Mouse (Mus musculus) heart, adult 2 months (tissue): ENCODE data around the gene Hopx. TPM values are rescaled to one million over a fixed set of nuclear protein-coding genes. Genes with fewer than 3 reads are reported as not detected.

ENCODE experiments used
- DNase-seq, 2 experiments: peaks; one replicate each; pipeline ENCODE4 v3.0.0; 2021
- H3K27ac ChIP-seq: fragments of 200-600 bp; 2 replicates; pipeline ENCODE4 v1.8.1; 2022
- H3K27me3 ChIP-seq: fragments of 200-500 bp; 2 replicates; pipeline ENCODE4 v1.6.1; 2012; ENCODE audit warnings: mild to moderate bottlenecking, low read length, inconsistent platforms, mixed read lengths; ENCODE audit not compliant: control insufficient read depth, insufficient read depth
- H3K36me3 ChIP-seq: fragments of 200-500 bp; 2 replicates; pipeline ENCODE4 v1.6.1; 2012; ENCODE audit warnings: low read length, inconsistent platforms; ENCODE audit not compliant: control insufficient read depth, insufficient read depth
- H3K4me1 ChIP-seq: fragments of 200-500 bp; 2 replicates; pipeline ENCODE4 v1.6.1; 2011; ENCODE audit warnings: low read length; ENCODE audit not compliant: control insufficient read depth, insufficient read depth
- H3K4me3 ChIP-seq: fragments of 200-600 bp; 2 replicates; pipeline ENCODE4 v1.8.1; 2022
- H3K79me2 ChIP-seq: fragments of 200-500 bp; replicated peaks from 2 replicates; pipeline ENCODE4 v1.6.1; 2012; ENCODE audit warnings: mild to moderate bottlenecking, inconsistent platforms, low read length, moderate library complexity, mixed read lengths; ENCODE audit not compliant: control insufficient read depth, insufficient read depth
- H3K9ac ChIP-seq: fragments of 200-500 bp; 2 replicates; pipeline ENCODE4 v1.6.1; 2012; ENCODE audit warnings: low read depth, mild to moderate bottlenecking, control low read depth, inconsistent platforms, low read length, mixed read lengths
- CTCF ChIP-seq: fragments of 200-600 bp; IDR thresholded peaks from 2 replicates; pipeline ENCODE4 v1.8.1; 2022; ENCODE audit warnings: antibody characterized with exemption, mild to moderate bottlenecking, moderate library complexity
- EP300 ChIP-seq: fragments of 200-500 bp; IDR thresholded peaks from 2 replicates; pipeline ENCODE4 v1.6.1; 2011; ENCODE audit warnings: low read depth, low read length, control low read depth; ENCODE audit not compliant: insufficient read depth
- POLR2A ChIP-seq: fragments of 200-500 bp; IDR thresholded peaks from 2 replicates; pipeline ENCODE4 v1.6.1; 2011; ENCODE audit warnings: mild to moderate bottlenecking, low read depth, low read length, control low read depth; ENCODE audit not compliant: insufficient read depth
- WGBS: fragments of 180-500 bp; shearing (Covaris S2); methylation state at CpG from one replicate; pipeline ENCODE4 v1.1.7; 2018; 5-methylcytosine and 5-hydroxymethylcytosine counted together
- intact Hi-C: fragments of 180-260 bp; cut with DNase I; formaldehyde crosslinking; loops from one replicate; pipeline ENCODE4 v1.15.1; 2025
- polyA plus RNA-seq: library from polyadenylated mRNA; depleted of rRNA; stranded (reverse); fragments of >200 nt; gene quantifications from 2 replicates; pipeline ENCODE4 v1.2.3, GENCODE M21; 2012
- total RNA-seq, 2 experiments: library from RNA; stranded (reverse); gene quantifications; 2 replicates each; pipeline ENCODE4 v1.2.3; 2021

The Hopx gene
- total and polyA plus RNA-seq, 3 experiments = 285 to 385 (median 367) TPM

DNA sequence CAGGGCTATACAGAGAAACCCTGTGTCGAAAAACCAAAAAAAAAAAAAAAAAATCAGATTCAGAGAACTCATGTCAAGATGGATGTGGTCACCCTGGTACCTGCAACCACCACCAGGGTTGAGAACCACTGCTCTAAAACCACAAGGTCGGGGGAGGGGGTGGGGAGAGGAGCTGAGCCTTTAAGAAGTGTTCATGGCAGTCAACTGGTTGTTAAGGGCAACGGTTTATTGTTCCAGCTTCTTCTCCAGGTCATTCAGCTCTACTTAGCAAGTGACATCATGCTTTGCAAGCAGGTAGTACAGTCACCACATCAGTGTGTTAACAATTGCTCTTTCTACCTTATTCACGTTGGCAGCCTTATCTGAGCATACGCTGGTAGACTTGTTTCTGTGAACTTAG lies 29.7 kb upstream of the Hopx start:
- no peak overlapping the region for H3K27ac ChIP-seq
- DNase-seq = no peak
- no peak for TF ChIP-seq EP300
- no peak for TF ChIP-seq CTCF
- no peak for TF ChIP-seq POLR2A
- no peaks in the 10 kb centered on the region for H3K36me3 ChIP-seq
- peaks cover 2% of the 10 kb centered on the region; the same call in 1 of the 2 replicates for H3K4me1 ChIP-seq
- no peaks in the 10 kb centered on the region for H3K27me3 ChIP-seq
- intact Hi-C loops = no loop called here
- 61% methylated on average over 5 of the region's 5 CpGs for WGBS
- H3K79me2 ChIP-seq = no peaks in the 10 kb centered on the region
- no peak overlapping the region for H3K9ac ChIP-seq
- no peak overlapping the region for H3K4me3 ChIP-seq

DNA sequence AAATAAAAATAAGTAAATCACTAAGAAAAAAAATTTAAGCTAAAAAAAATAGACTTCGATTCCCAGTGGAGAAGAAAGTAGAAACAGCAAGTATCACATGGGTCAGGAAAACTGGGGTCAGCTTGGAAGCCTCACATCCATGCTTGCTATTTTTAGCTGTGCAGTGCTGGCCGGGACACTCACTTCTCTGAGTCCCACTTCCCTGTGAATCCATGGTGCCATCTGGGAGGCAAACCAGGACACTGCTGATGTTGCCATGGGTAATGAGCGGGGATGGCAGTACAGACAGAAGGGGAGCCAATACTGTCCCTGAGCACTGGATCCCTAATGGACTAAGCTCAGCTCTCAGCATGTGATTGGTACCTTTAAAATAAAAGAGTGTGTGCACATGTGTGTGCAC lies 28.2 kb upstream of the Hopx start:
- Histone ChIP-seq H3K27ac (peak overlapping the region; percentile 72), H3K36me3 (no peaks in the 10 kb centered on the region), H3K27me3 (no peaks in the 10 kb centered on the region), H3K4me3 (no peak overlapping the region), H3K79me2 (no peaks in the 10 kb centered on the region), H3K9ac (no peak overlapping the region), H3K4me1 (peaks cover 2% of the 10 kb centered on the region; the same call in 1 of the 2 replicates)
- TF ChIP-seq CTCF (no peak), EP300 (peak; percentile 73)
- DNase-seq = peak in 1 of 2 experiments; percentile 61
- intact Hi-C loops = no loop called here
- WGBS = 46% methylated on average over 3 of the region's 3 CpGs

DNA sequence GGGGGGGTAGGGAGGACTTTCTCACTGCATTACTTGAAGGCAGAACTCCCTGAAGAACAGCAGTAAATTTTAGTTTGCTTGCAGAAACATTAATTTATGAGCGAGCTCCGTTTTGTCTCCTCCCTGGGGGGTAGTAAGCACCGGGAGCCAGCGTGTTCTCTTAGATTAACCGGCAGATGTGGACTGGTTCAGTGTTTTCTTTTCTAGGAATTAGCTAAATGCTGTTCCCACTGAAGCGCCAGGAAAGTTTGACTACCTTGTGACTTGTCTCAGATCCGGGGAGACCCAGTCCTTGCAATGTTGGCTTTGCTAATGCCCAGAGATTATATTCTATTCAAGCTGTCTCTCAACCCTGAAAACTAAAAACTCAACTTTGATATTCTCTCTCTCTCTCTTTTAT lies 26.4 kb upstream of the Hopx start:
- peaks cover 4% of the 10 kb centered on the region; the same call in 1 of the 2 replicates for H3K4me1 ChIP-seq
- no peak for TF ChIP-seq EP300
- no peak for TF ChIP-seq POLR2A
- no peak for TF ChIP-seq CTCF
- no peaks in the 10 kb centered on the region for H3K79me2 ChIP-seq
- H3K27ac ChIP-seq = no peak overlapping the region
- no peaks in the 10 kb centered on the region for H3K27me3 ChIP-seq
- intact Hi-C loops = no loop called here
- 57% methylated on average over 7 of the region's 7 CpGs for WGBS
- H3K4me3 ChIP-seq = no peak overlapping the region
- H3K9ac ChIP-seq = no peak overlapping the region
- H3K36me3 ChIP-seq = no peaks in the 10 kb centered on the region
- no peak for DNase-seq

DNA sequence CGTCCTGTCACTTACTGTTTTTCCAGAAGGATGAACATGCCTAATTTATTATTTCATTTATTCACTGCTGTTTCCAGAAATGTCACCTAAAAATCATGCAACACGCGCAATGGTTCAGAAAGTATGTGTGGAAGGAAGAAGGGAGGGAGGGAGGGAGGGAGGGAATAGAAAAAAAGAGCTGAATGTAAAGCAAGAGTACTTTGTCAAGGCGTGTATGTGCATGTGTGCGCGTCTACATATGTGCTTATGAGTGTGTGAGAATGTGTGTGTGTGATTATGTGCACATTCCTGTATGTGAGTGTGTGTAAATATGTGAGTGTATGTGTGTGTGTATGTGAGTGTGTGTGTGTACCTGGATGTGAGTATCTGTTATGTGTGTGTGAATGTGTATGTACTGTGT lies 25.9 kb upstream of the Hopx start:
- TF ChIP-seq EP300 (no peak), POLR2A (no peak), CTCF (no peak)
- Histone ChIP-seq H3K9ac (no peak overlapping the region), H3K27ac (no peak overlapping the region; the same call in 1 of the 2 replicates), H3K4me1 (peaks cover 4% of the 10 kb centered on the region; the same call in 1 of the 2 replicates), H3K36me3 (no peaks in the 10 kb centered on the region), H3K27me3 (no peaks in the 10 kb centered on the region), H3K79me2 (no peaks in the 10 kb centered on the region), H3K4me3 (no peak overlapping the region)
- DNase-seq = no peak
- intact Hi-C loops = no loop called here
- 90% methylated on average over 6 of the region's 6 CpGs for WGBS

DNA sequence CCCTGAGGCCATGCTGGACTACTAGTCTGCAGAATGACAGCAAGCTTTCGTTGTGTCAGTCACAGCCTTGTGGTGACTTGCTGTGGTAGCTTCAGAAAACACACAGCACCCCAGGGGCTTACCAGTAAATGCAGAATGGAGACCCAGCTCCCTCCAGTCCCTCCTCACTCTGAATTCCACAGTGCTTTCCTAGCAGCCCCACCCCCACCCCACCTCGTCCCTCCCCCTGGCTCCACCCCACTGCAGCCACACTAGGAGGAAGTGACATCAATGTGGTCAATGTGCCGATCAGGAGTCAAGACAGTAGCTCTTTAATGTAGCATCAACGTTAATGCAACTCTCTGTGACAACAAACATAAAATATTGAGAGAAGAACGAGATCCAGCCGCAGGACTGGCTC lies 25.2 kb upstream of the Hopx start:
- Histone ChIP-seq H3K79me2 (no peaks in the 10 kb centered on the region), H3K36me3 (no peaks in the 10 kb centered on the region), H3K9ac (peak overlapping the region; percentile 45; the same call in 1 of the 2 replicates), H3K27me3 (no peaks in the 10 kb centered on the region), H3K4me3 (no peak overlapping the region), H3K4me1 (peaks cover 4% of the 10 kb centered on the region; the same call in 1 of the 2 replicates), H3K27ac (peak overlapping the region; percentile 51)
- WGBS = 34% methylated on average over 6 of the region's 6 CpGs
- DNase-seq = peak in 1 of 2 experiments; percentile 28
- intact Hi-C loops = no loop called here
- TF ChIP-seq POLR2A (0 out of 2 replicates have a peak, but pooled peaks have one; percentile 26), EP300 (no peak)

DNA sequence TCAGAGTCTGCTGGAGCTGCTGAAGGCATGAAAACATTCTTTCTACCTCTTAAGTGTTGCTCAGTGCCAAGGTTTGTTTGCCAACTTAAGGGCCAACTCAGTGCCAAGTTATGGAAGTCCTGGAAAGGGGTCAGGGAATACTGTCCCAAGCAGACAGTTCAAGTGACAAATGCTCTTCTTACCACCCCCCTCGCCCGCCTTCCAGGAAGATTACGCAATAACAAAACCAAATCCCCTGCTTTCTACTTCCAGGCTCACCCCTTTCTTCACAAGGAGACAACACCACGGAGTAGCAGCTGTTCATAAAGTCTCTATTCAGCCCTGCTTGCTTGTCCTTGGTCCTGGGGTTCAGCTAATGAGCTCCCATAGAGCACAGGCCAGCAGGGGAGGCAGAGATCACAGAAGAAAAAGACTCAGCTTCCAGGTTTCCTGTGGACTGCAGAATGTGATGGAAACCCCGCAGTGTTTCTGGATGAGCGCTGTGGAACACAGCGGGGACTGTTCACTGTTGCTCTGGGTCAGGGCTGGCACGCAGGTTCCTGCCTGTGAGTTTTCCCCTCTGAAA lies 22.9 kb upstream of the Hopx start:
- no peak overlapping the region for H3K9ac ChIP-seq
- H3K4me1 ChIP-seq = peaks cover 6% of the 10 kb centered on the region; the same call in 1 of the 2 replicates
- H3K4me3 ChIP-seq = no peak overlapping the region
- H3K27ac ChIP-seq = peak overlapping the region; percentile 28; the same call in 1 of the 2 replicates
- intact Hi-C loops = no loop called here
- H3K27me3 ChIP-seq = no peaks in the 10 kb centered on the region
- no peaks in the 10 kb centered on the region for H3K79me2 ChIP-seq
- peak in 1 of 2 experiments; percentile 43 for DNase-seq
- H3K36me3 ChIP-seq = no peaks in the 10 kb centered on the region
- WGBS = 63% methylated on average over 8 of the region's 8 CpGs
- no peak for TF ChIP-seq CTCF
- TF ChIP-seq EP300 = no peak
- no peak for TF ChIP-seq POLR2A
